Mouse (Mus musculus) midbrain, embryonic 11.5 days (tissue): ENCODE measurements around the gene Toe1. TPM values are rescaled to one million over a fixed set of nuclear protein-coding genes. Genes with fewer than 3 reads are reported as not detected.
A peak's percentile ranks its signal among the peaks of the same experiment; 100 is the strongest.
"Not testable (repeated sequence)": the region's sequence is repeated elsewhere in the genome, so short reads cannot be mapped to it uniquely, and the experiment has no call there.

ENCODE experiments used
- ATAC-seq: fragments of 200-750 bp; cut with Nextera tagmentation; 2 replicates; pipeline ENCODE4 v1.8.0; 2017; ENCODE audit warnings: moderate TSS enrichment, moderate library complexity; ENCODE audit not compliant: low FRiP score
- DNase-seq: peaks from one replicate; pipeline ENCODE4 v3.0.0; 2015; ENCODE audit warnings: low spot score; ENCODE audit errors: missing footprints
- H3K27ac ChIP-seq: fragments of 300-500 bp; sonication (generic); 2 replicates; pipeline ENCODE4 v1.5.1; 2014; ENCODE audit warnings: low read depth, low read length
- H3K27me3 ChIP-seq: fragments of 300-500 bp; sonication (generic); 2 replicates; pipeline ENCODE4 v1.6.1; 2014; ENCODE audit warnings: mild to moderate bottlenecking, low read length, moderate library complexity, mixed read lengths; ENCODE audit not compliant: control insufficient read depth, insufficient read depth
- H3K36me3 ChIP-seq: fragments of 300-500 bp; sonication (generic); 2 replicates; pipeline ENCODE4 v1.6.1; 2014; ENCODE audit warnings: mild to moderate bottlenecking, low read length, moderate library complexity, mixed read lengths; ENCODE audit not compliant: control insufficient read depth, insufficient read depth
- H3K4me1 ChIP-seq: fragments of 300-500 bp; sonication (generic); 2 replicates; pipeline ENCODE4 v1.6.1; 2014; ENCODE audit warnings: low read length; ENCODE audit not compliant: control insufficient read depth, insufficient read depth
- H3K4me2 ChIP-seq: fragments of 300-500 bp; sonication (generic); 2 replicates; pipeline ENCODE4 v1.6.1; 2014; ENCODE audit warnings: mild to moderate bottlenecking, moderate library complexity
- H3K4me3 ChIP-seq: fragments of 300-500 bp; sonication (generic); 2 replicates; pipeline ENCODE4 v1.5.1; 2014; ENCODE audit warnings: low read depth, low read length
- H3K9ac ChIP-seq: fragments of 300-500 bp; sonication (generic); 2 replicates; pipeline ENCODE4 v1.6.1; 2014; ENCODE audit warnings: low read length
- H3K9me3 ChIP-seq: fragments of 300-500 bp; sonication (generic); 2 replicates; pipeline ENCODE4 v1.6.1; 2016; ENCODE audit warnings: low read length; ENCODE audit not compliant: control insufficient read depth
- WGBS: fragments of 180-500 bp; shearing (Covaris S2); extraction: QIAGEN DNeasy Blood & Tissue Kit; methylation state at CpG from one replicate; pipeline ENCODE4 v1.1.7; 2014; 5-methylcytosine and 5-hydroxymethylcytosine counted together
- polyA plus RNA-seq: library from polyadenylated mRNA; unstranded; fragments of >200 nt; fragmentation: Nextera tagmentation; extraction: Ambion mirVana; gene quantifications from 2 replicates; pipeline ENCODE4 v1.2.1, GENCODE M21; 2014

Gene Toe1
- 33.7 and 34.1 TPM in 2 replicates for polyA plus RNA-seq

DNA sequence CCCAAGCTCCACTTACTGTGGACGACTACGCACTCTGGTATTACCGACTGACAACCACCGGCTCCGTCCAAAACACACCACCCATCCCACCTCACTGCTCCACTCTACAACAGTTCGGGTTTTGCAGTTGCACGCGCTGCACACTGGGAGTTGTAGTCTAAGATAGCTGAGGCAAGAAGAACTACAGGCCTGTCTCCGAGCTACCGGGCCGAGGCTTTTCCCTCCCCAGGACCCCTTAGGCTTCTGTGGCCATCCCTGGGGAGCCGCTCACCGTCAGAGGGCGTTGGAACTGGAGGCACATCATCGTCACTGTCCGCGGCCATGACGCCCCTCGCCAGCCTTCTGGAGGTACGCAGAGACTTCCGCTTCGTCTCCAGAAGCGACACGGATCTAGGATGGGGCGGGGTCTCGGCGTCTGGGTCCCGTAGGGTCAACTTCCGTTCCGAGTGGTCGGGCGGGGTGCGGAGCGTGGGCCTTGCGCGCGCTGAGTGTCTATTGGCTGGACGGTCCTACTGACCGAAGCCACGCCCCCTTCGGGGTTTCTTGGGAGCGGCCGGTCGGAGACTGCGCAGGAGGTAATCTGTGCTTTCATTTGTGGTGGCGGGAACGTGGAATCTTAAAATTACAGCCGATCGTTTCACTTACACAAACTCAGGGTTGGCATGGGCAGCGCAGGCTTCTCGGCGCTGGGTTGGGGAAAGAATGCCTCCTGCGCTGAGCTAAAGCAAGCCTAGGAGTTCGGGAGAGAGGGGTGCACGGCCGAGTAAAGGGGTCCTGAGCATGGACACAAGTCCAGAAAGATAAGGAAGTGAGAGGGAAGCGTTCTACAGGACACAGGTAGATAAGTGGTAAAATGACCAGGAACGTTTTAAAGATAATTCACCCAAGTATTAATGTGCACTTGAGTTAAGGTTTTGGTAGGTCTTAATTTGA is at the start of gene Toe1, which contains the start of gene Mutyh:
Gene Toe1, minus strand, starts transcription at position 444 of the 933 bp plus-strand sequence.
Gene Mutyh, plus strand, starts transcription at position 527 of the 933 bp plus-strand sequence.
- ATAC-seq = peak; percentile 99

DNA sequence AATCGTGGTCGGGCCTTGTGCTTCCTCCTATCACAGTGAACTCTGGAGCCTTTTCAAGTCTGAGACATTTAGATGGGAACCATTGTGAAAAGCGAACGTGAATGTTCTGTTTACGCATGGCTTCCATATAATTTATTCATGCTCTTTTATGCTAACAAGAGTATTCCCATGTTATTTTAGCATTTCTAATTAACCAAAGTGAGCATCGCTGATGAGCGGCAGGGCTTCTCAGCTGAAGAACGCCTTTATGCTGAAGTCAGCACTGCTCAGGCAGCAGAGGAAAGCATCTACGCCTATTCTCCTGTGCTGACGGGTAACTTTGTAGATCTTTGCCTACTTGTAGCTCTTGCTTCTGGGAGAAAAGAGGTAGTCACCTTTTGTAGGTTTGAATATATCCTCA is 49.8 kb upstream of the Toe1 start:
- no peak overlapping the region for H3K9ac ChIP-seq
- H3K4me2 ChIP-seq = no peak overlapping the region
- H3K9me3 ChIP-seq = no peaks in the 10 kb centered on the region
- no peak overlapping the region for H3K4me3 ChIP-seq
- no peaks in the 10 kb centered on the region for H3K36me3 ChIP-seq
- peaks cover 11% of the 10 kb centered on the region for H3K4me1 ChIP-seq
- DNase-seq (peak; percentile 54), ATAC-seq (no peak)
- no peaks in the 10 kb centered on the region for H3K27me3 ChIP-seq
- H3K27ac ChIP-seq = no peak overlapping the region
- WGBS = 85% methylated on average over 10 of the region's 10 CpGs

More for the DNA sequence above, at the start of gene Toe1, which contains the start of gene Mutyh:
- Histone ChIP-seq H3K9ac (peak within 1 kb of the TSS; percentile 89), H3K9me3 (no peaks in the 10 kb centered on the region), H3K4me1 (peaks cover 7% of the 10 kb centered on the region), H3K27ac (peak within 1 kb of the TSS; percentile 52; the same call in 1 of the 2 replicates), H3K27me3 (no peaks in the 10 kb centered on the region), H3K4me2 (peak within 1 kb of the TSS; percentile 67), H3K4me3 (peak within 1 kb of the TSS; percentile 40), H3K36me3 (peaks cover 4% of the 10 kb centered on the region; the same call in 1 of the 2 replicates)
- peak; percentile 99 for DNase-seq
- under 1% methylated on average over 58 of the region's 58 CpGs for WGBS

DNA sequence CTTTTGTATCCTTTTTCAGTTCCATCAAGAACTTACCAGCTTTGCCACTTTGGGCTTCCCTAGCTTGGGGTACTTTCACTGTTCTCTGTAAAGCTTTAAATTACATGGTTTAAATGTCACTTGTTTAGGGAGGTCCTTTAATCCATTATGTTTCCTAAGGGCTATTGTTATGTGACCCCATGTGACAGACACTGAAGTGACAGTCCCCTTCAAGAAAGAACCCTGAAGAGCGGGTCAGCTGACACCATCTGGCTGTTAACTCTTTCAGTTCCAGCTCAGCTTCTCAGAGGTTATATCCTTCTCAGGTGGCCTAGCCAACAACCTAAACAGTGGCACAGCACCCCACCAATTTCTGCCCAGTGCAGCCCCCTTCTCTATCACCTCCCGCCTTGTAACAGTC is 46.8 kb upstream of the Toe1 start:
- 15% methylated on average over 2 of the region's 2 CpGs for WGBS
- H3K4me1 ChIP-seq = peaks cover 11% of the 10 kb centered on the region
- DNase-seq (peak; percentile 89), ATAC-seq (peak; percentile 70)
- H3K36me3 ChIP-seq = no peaks in the 10 kb centered on the region
- no peak overlapping the region for H3K27ac ChIP-seq
- H3K9ac ChIP-seq = no peak overlapping the region
- no peak overlapping the region for H3K4me2 ChIP-seq
- H3K27me3 ChIP-seq = no peaks in the 10 kb centered on the region
- H3K9me3 ChIP-seq = no peaks in the 10 kb centered on the region
- H3K4me3 ChIP-seq = no peak overlapping the region

DNA sequence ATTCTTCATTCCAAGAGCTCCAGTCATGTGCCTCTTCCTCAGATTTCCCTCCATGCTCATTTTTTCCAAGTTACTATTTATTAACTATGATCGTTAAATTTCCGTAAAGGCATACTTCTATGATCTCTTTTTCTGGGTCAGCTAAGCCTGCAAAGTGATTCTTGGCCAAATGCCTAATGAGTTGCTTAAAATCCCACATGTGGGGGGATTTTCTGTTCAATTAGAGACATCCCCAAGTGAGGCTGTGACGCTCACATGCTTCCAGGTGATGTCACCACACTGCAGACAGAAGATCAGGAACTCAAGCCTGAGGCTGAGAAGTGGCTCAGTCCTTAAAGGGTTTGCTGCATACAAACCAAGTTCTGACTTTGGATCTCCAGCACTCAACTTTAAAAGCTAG is 42.5 kb upstream of the Toe1 start:
- Histone ChIP-seq H3K9ac (no peak overlapping the region), H3K4me3 (no peak overlapping the region), H3K27ac (no peak overlapping the region), H3K4me2 (no peak overlapping the region), H3K27me3 (no peaks in the 10 kb centered on the region), H3K36me3 (no peaks in the 10 kb centered on the region), H3K4me1 (peaks cover 11% of the 10 kb centered on the region), H3K9me3 (no peaks in the 10 kb centered on the region)
- 87% methylated on average over 3 of the region's 3 CpGs for WGBS
- DNase-seq (no peak), ATAC-seq (no peak)

DNA sequence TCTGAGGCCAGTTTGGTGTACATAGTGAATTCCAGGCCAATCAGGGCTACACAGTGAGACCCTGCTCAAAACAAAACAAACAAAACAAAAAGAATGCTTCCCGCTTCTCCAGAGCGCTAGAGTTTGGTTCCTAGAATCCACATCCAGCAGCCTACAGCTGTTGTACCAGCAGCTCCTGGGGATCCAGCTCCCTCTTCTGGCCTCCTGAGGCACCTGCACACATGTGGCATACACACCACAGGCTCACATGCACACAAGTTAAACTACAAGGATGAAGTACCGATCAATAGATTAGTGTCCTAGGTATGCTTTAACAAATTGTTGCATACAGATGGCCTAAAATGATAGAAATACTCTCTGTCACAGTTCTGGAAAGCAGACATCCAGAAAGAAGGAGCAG is 36.9 kb upstream of the Toe1 start:
- H3K36me3 ChIP-seq = no peaks in the 10 kb centered on the region
- no peak overlapping the region for H3K4me3 ChIP-seq
- H3K9ac ChIP-seq = no peak overlapping the region
- ATAC-seq (no peak), DNase-seq (peak; percentile 44)
- H3K4me1 ChIP-seq = no peaks in the 10 kb centered on the region
- no peaks in the 10 kb centered on the region for H3K27me3 ChIP-seq
- WGBS = 89% methylated on average over 3 of the region's 3 CpGs
- no peak overlapping the region for H3K27ac ChIP-seq
- no peak overlapping the region for H3K4me2 ChIP-seq
- H3K9me3 ChIP-seq = no peaks in the 10 kb centered on the region

DNA sequence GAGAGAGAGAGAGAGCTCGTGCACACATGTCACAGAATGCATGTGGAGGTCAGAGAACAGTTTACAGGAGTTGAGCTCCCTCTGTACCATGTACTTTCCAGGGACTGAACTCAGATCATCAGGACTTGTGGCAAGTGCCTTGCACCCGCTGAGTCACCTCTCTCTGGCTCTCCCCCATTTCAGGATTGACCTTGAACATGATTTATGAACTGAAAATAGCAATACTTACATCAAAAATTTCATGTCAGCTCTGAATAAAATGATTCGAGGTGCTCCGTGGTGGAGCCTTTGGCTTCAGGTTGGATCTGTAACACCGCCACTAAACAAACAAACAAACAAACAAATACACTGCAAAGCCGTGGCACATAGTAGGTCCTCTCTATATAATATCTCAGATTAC is 33.4 kb upstream of the Toe1 start:
- Histone ChIP-seq H3K9ac (no peak overlapping the region), H3K4me3 (no peak overlapping the region), H3K27ac (no peak overlapping the region), H3K4me2 (no peak overlapping the region), H3K9me3 (no peaks in the 10 kb centered on the region), H3K27me3 (no peaks in the 10 kb centered on the region), H3K4me1 (no peaks in the 10 kb centered on the region), H3K36me3 (no peaks in the 10 kb centered on the region)
- ATAC-seq (no peak), DNase-seq (peak; percentile 72)
- WGBS = 86% methylated on average over 6 of the region's 6 CpGs

DNA sequence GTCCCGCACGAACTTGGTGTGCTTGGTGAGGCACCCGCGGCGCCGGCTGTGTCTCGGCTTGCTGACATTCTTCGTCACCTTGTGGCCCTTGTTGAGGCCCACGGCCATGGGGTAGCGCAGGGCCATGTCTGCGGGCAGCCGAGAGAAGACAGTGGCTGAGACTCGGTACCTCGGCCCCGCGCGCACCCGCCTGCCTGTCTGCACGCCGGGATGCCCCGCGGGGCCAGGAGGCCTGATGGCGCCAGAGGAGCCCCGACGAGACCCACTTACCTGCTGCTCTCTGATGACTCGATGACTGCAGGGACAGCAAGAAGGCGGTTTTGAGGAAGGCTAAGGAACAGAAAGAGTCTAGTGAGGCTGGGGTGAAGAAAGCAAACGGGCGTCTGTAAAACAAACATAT is 32.7 kb upstream of the Toe1 start:
- H3K4me3 ChIP-seq, H3K9ac ChIP-seq, H3K27me3 ChIP-seq, H3K9me3 ChIP-seq, H3K36me3 ChIP-seq, H3K27ac ChIP-seq, H3K4me2 ChIP-seq, ATAC-seq, H3K4me1 ChIP-seq: not testable (repeated sequence)
- WGBS = 36% methylated on average over 20 of the region's 29 CpGs
- peak; percentile 72 for DNase-seq

DNA sequence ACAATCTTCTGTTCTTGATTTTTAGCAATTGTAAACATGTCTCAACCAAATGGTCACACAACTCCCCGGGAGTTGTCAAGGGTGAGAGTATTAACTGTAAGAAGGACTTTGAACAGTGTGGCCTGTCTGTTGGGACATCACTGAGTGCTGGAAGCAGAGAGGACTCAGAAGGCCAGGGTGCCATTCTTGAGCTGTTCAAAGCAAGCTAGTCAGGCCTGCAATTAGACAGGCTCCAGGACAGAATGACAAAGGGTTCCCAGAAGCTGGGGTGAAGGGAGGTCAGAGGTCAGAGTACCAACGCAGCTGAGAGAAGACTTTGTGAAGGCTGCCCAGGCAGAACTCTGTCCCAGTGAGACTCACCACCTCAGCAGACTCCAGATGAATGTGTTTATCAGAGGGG is 31.6 kb upstream of the Toe1 start:
- WGBS = 17% methylated on average over 2 of the region's 2 CpGs
- Histone ChIP-seq H3K9me3 (no peaks in the 10 kb centered on the region), H3K4me2 (no peak overlapping the region), H3K9ac (no peak overlapping the region), H3K27ac (no peak overlapping the region), H3K4me1 (no peaks in the 10 kb centered on the region), H3K36me3 (no peaks in the 10 kb centered on the region), H3K27me3 (no peaks in the 10 kb centered on the region), H3K4me3 (no peak overlapping the region)
- DNase-seq (peak; percentile 81), ATAC-seq (no peak)

DNA sequence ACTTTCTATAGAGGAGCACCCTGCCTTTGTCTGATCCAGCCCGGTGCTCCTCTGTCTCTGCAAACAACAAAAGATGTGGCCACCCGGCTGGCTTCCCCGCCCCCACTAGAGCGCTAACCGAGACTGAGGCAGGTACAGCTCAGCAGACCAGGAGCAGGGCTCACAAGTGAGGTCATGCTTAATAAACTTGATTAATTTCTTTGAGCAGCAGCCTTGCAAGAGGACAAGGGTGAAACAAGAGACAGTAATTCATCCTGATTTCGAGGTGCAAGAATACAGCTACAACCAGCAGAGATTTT is 22.6 kb upstream of the Toe1 start:
- H3K4me3 ChIP-seq = no peak overlapping the region
- H3K27me3 ChIP-seq = no peaks in the 10 kb centered on the region
- H3K4me1 ChIP-seq = peaks cover 15% of the 10 kb centered on the region
- peak; percentile 92 for DNase-seq
- no peaks in the 10 kb centered on the region for H3K36me3 ChIP-seq
- peak overlapping the region; percentile 65 for H3K27ac ChIP-seq
- H3K9me3 ChIP-seq = no peaks in the 10 kb centered on the region
- peak overlapping the region; percentile 13; the same call in 1 of the 2 replicates for H3K4me2 ChIP-seq
- WGBS = 7% methylated on average over 6 of the region's 6 CpGs
- peak; percentile 73 for ATAC-seq
- peak overlapping the region; percentile 53 for H3K9ac ChIP-seq
